Mouse (Mus musculus) stomach, adult 2 months (tissue): ENCODE data around the gene March5. TPM values are rescaled to one million over a fixed set of nuclear protein-coding genes. Genes with fewer than 3 reads are reported as not detected.

Experiments used
- polyA plus RNA-seq: library from polyadenylated mRNA; depleted of rRNA; stranded (reverse); fragments of >200 nt; gene quantifications from 2 replicates; pipeline ENCODE4 v1.2.3, GENCODE M21; 2012; rRNA removed

The March5 gene
- 10.5 and 20.2 TPM in 2 replicates for polyA plus RNA-seq

GRCm38 (mm10) chr19:37207303-37208175 lies at the start of gene March5:
TSS of gene March5 (plus strand) at chr19:37207543.

GRCm38 (mm10) chr19:37208176-37208755 lies 923 bp downstream of the March5 start, which contains the start of gene Cpeb3:
TSS of gene Cpeb3 (minus strand) at chr19:37208601.

Other genes starting within 250 kb of the March5 start
- gene Cpeb3, start 1.1 kb downstream of the March5 start, polyA plus RNA-seq = 4.4 and 5.6 TPM in 2 replicates
- gene Ide, start 130.3 kb downstream of the March5 start, polyA plus RNA-seq = 8.1 and 9.7 TPM in 2 replicates
- 0.17 and 0.37 TPM in 2 replicates for gene Kif11, start 168.9 kb downstream of the March5 start, polyA plus RNA-seq
- gene Hhex, start 227.3 kb downstream of the March5 start, polyA plus RNA-seq = 4.1 and 6.4 TPM in 2 replicates